ENCODE assay signal across 11 mouse cellular contexts in the genomic region with DNA sequence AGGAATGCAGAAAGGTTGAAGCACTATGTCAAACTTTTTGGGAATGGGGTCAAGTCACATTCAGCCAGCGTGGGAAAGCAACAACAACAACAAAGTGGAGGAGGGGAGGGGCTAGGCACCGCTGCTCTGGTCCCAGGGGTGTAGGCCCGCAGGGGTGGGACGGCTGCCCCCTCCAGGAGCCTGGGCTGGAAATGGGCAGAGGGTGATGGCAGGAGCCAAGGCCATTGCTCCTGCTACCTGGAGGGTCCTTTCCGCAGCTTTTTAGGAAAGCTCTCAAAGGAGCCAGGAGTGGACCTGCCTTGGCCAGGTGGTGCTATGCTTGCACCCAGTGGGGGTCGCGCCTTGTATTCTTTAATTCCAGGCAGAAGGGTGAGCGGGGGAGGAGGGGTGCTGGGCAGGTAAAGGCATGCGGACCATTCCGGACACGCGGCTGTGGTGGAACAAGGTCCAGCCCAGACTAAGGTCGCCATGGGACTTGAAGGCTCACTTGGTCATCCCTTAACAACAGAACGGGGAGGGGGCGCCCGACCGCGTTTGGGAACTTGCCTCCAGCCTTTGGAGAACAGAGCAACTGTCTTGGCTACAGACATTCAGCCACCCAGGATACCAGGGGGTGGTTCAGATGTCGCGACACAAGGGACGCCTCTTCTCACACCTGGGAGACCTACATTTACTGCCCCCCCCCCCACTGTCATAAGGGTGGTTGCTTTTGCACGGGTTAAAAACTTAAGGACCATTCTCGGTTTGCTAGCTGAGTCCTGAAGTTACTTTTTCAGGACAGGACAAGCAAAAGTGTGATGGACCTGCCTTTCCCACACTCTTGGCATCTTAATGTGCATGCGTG. TPM values are rescaled to one million over a fixed set of nuclear protein-coding genes. Genes with fewer than 3 reads are reported as not detected.
DNase-seq lines count a peak whose midpoint lies in the region; ATAC-seq and TF ChIP-seq lines count a peak whose summit lies in the region.
"Had no signal": no experiment of that assay in that cellular context is flagged by ENCODE, and none has a peak within 500 bp of the region (broad histone marks: within the 10 kb centered on the region; RNA-seq: fewer than 3 reads in every experiment).

No protein-coding gene starts in this region.

- peaks cover 15% of the 10 kb centered on the region for H3K4me1 ChIP-seq in heart, embryonic 10.5 days
- peaks cover 33% of the 10 kb centered on the region for H3K4me1 ChIP-seq in E14TG2a.4 (replicated peaks; ENCODE audit: low read depth, low read length)
- H3K4me1 ChIP-seq in forebrain, embryonic 15.5 days, result peaks cover 17% of the 10 kb centered on the region
- peaks cover 32% of the 10 kb centered on the region for H3K4me1 ChIP-seq in midbrain, embryonic 10.5 days

- H3K27me3 ChIP-seq in heart, embryonic 10.5 days (ENCODE audit: insufficient read depth, poor library complexity, severe bottlenecking), result peaks cover 55% of the 10 kb centered on the region
- peaks cover 42% of the 10 kb centered on the region for H3K27me3 ChIP-seq in E14TG2a.4 (ENCODE audit: insufficient read depth, low read length)
- peaks cover 41% of the 10 kb centered on the region for H3K27me3 ChIP-seq in forebrain, embryonic 15.5 days
- peaks cover 59% of the 10 kb centered on the region for H3K27me3 ChIP-seq in midbrain, embryonic 10.5 days (ENCODE audit: low read depth, poor library complexity, severe bottlenecking)

- WGBS in heart, embryonic 10.5 days, result 3% methylated on average over 24 of the region's 24 CpGs
- WGBS in forebrain, embryonic 15.5 days, result under 1% methylated on average over 24 of the region's 24 CpGs
- WGBS in midbrain, embryonic 10.5 days, result 2% methylated on average over 24 of the region's 24 CpGs

- no peak overlapping the region for H3K9ac ChIP-seq in forebrain, embryonic 15.5 days (replicated peaks)

- no peak for DNase-seq in heart, embryonic 10.5 days (ENCODE audit: low spot score)
- no peak for DNase-seq in heart, adult 9 months (ENCODE audit: low spot score in 2 of 2)
- DNase-seq in midbrain, embryonic 10.5 days (ENCODE audit: low spot score), result peak; percentile 21
- DNase-seq in adrenal gland, adult 8-10 months, result no peak
- DNase-seq in spleen, adult 18-20 months, result no peak
- DNase-seq in frontal cortex, postnatal 25 days (ENCODE audit: low spot score in 2 of 2), result no peak
- DNase-seq: thymus, postnatal 36 days had no signal

- no peaks in the 10 kb centered on the region for H3K9me3 ChIP-seq in heart, embryonic 10.5 days
- H3K9me3 ChIP-seq in E14TG2a.4 (ENCODE audit: low read length), result no peaks in the 10 kb centered on the region
- no peaks in the 10 kb centered on the region for H3K9me3 ChIP-seq in forebrain, embryonic 15.5 days
- H3K9me3 ChIP-seq in midbrain, embryonic 10.5 days (replicated peaks), result no peaks in the 10 kb centered on the region

- peak overlapping the region; percentile 47 for H3K4me2 ChIP-seq in forebrain, embryonic 15.5 days (replicated peaks)

- no peak for TF ChIP-seq CTCF in E14TG2a.4 (conservative IDR thresholded peaks at IDR 0.05; ENCODE audit: low read length)

- no peaks in the 10 kb centered on the region for H3K36me3 ChIP-seq in heart, embryonic 10.5 days
- H3K36me3 ChIP-seq in E14TG2a.4 (ENCODE audit: insufficient read depth, low read length), result no peaks in the 10 kb centered on the region
- no peaks in the 10 kb centered on the region for H3K36me3 ChIP-seq in forebrain, embryonic 15.5 days
- no peaks in the 10 kb centered on the region for H3K36me3 ChIP-seq in midbrain, embryonic 10.5 days

- no peak for ATAC-seq in forebrain, embryonic 15.5 days (replicated peaks)

- H3K4me3 ChIP-seq in heart, embryonic 10.5 days, result peak overlapping the region; percentile 65
- peak overlapping the region; percentile 49; the same call in 1 of the 2 replicates for H3K4me3 ChIP-seq in E14TG2a.4 (replicated peaks; ENCODE audit: low read length)
- H3K4me3 ChIP-seq in forebrain, embryonic 15.5 days, result peak overlapping the region; percentile 28
- peak overlapping the region; percentile 52 for H3K4me3 ChIP-seq in midbrain, embryonic 10.5 days

- H3K27ac ChIP-seq in heart, embryonic 10.5 days, result no peak overlapping the region
- no peak overlapping the region for H3K27ac ChIP-seq in forebrain, embryonic 15.5 days (replicated peaks)
- H3K27ac ChIP-seq in midbrain, embryonic 10.5 days (replicated peaks), result no peak overlapping the region
- H3K27ac ChIP-seq: macrophage had no signal

RNA-seq across cellular contexts. Expression of a gene that starts 22.4 kb away (rescaled TPM):
- polyA plus RNA-seq in heart, embryonic 10.5 days (2016; fragmentation: Nextera tagmentation; extraction: Ambion mirVana), result not detected in 2 replicates
- polyA plus RNA-seq in forebrain, embryonic 15.5 days (2015; fragmentation: Nextera tagmentation; extraction: Ambion mirVana), result not detected in 2 replicates
- not detected in 2 replicates for polyA plus RNA-seq in midbrain, embryonic 10.5 days (2016; fragmentation: Nextera tagmentation; extraction: Ambion mirVana)
- total RNA-seq in adrenal gland, adult 8-10 months (2022), result not detected
- total RNA-seq: layer of hippocampus, adult 8-10 months had no signal
- polyA plus RNA-seq: macrophage had no signal

RNA-seq across cellular contexts. Expression of a gene that starts 34.0 kb away (rescaled TPM):
- not detected in 2 replicates for polyA plus RNA-seq in heart, embryonic 10.5 days (2016; fragmentation: Nextera tagmentation; extraction: Ambion mirVana)
- polyA plus RNA-seq in forebrain, embryonic 15.5 days (2015; fragmentation: Nextera tagmentation; extraction: Ambion mirVana), result not detected in 2 replicates
- not detected in 2 replicates for polyA plus RNA-seq in midbrain, embryonic 10.5 days (2016; fragmentation: Nextera tagmentation; extraction: Ambion mirVana)
- total RNA-seq in adrenal gland, adult 8-10 months (2022), result not detected
- total RNA-seq: layer of hippocampus, adult 8-10 months had no signal
- polyA plus RNA-seq: macrophage had no signal

RNA-seq across cellular contexts. Expression of a gene that starts 44.1 kb away (rescaled TPM):
- polyA plus RNA-seq in heart, embryonic 10.5 days (2016; fragmentation: Nextera tagmentation; extraction: Ambion mirVana), result not detected in 2 replicates
- not detected in 2 replicates for polyA plus RNA-seq in forebrain, embryonic 15.5 days (2015; fragmentation: Nextera tagmentation; extraction: Ambion mirVana)
- polyA plus RNA-seq in midbrain, embryonic 10.5 days (2016; fragmentation: Nextera tagmentation; extraction: Ambion mirVana), result not detected in 2 replicates
- not detected for total RNA-seq in adrenal gland, adult 8-10 months (2022)
- total RNA-seq: layer of hippocampus, adult 8-10 months had no signal
- polyA plus RNA-seq: macrophage had no signal
